Mouse (Mus musculus): Measurements from ENCODE around the gene Smbd1. TPM values are rescaled to one million over a fixed set of nuclear protein-coding genes. Genes with fewer than 3 reads are reported as not detected.
A peak's percentile ranks its signal among the peaks of the same experiment; 100 is the strongest.

Gene Smbd1
- polyA plus RNA-seq, 1 experiment from 2014 or later: not detected

- 0 out of 2 replicates have a peak overlapping the region, but pooled peaks have one; percentile 24 for H3K4me2 ChIP-seq
- no peak for ATAC-seq (ENCODE audit: insufficient number of reproducible peaks, insufficient read depth, low FRiP score, low TSS enrichment, low read depth)
Measured at GRCm38 (mm10) chr16:32812888-32813361, 2.6 kb upstream of the Smbd1 start.

GRCm38 (mm10) chr16:32807408-32808185, 2.7 kb downstream of the Smbd1 start:
- H3K27ac ChIP-seq: no peak overlapping the region
- no peaks in the 10 kb centered on the region for H3K9me3 ChIP-seq
- ATAC-seq (ENCODE audit: insufficient number of reproducible peaks, insufficient read depth, low FRiP score, low TSS enrichment, low read depth): no peak
- 55% methylated on average over 8 of the region's 8 CpGs for WGBS
- peaks cover 32% of the 10 kb centered on the region for H3K4me1 ChIP-seq (replicated peaks)
- no peaks in the 10 kb centered on the region for H3K36me3 ChIP-seq
- no peaks in the 10 kb centered on the region for H3K27me3 ChIP-seq
- H3K4me2 ChIP-seq: no peak overlapping the region
- no peak overlapping the region for H3K4me3 ChIP-seq (replicated peaks)
- H3K9ac ChIP-seq (replicated peaks): no peak overlapping the region

More at GRCm38 (mm10) chr16:32812888-32813361, 2.6 kb upstream of the Smbd1 start:
- Histone ChIP-seq H3K4me1 (replicated peaks) (peaks cover 20% of the 10 kb centered on the region), H3K9me3 (no peaks in the 10 kb centered on the region), H3K27me3 (no peaks in the 10 kb centered on the region), H3K27ac (no peak overlapping the region), H3K36me3 (no peaks in the 10 kb centered on the region), H3K9ac (replicated peaks) (no peak overlapping the region), H3K4me3 (replicated peaks) (no peak overlapping the region)
- 2% methylated on average over 9 of the region's 9 CpGs for WGBS

GRCm38 (mm10) chr16:32805151-32805550, 5.1 kb downstream of the Smbd1 start:
- Histone ChIP-seq H3K4me3 (replicated peaks) (no peak overlapping the region), H3K9me3 (no peaks in the 10 kb centered on the region), H3K4me2 (no peak overlapping the region), H3K27ac (no peak overlapping the region), H3K4me1 (replicated peaks) (peaks cover 32% of the 10 kb centered on the region), H3K9ac (replicated peaks) (no peak overlapping the region), H3K27me3 (no peaks in the 10 kb centered on the region), H3K36me3 (no peaks in the 10 kb centered on the region)
- WGBS: 81% methylated on average over 7 of the region's 7 CpGs
- no peak for ATAC-seq (ENCODE audit: insufficient number of reproducible peaks, insufficient read depth, low FRiP score, low TSS enrichment, low read depth)

GRCm38 (mm10) chr16:32803901-32804300, 6.4 kb downstream of the Smbd1 start:
- H3K9ac ChIP-seq (replicated peaks): no peak overlapping the region
- 29% methylated on average over 5 of the region's 5 CpGs for WGBS

GRCm38 (mm10) chr16:32803252-32803853, 6.9 kb downstream of the Smbd1 start:
- Histone ChIP-seq H3K27me3 (no peaks in the 10 kb centered on the region), H3K27ac (peak overlapping the region; percentile 42), H3K36me3 (no peaks in the 10 kb centered on the region), H3K4me1 (replicated peaks) (peaks cover 34% of the 10 kb centered on the region), H3K9me3 (no peaks in the 10 kb centered on the region), H3K4me2 (no peak overlapping the region), H3K4me3 (replicated peaks) (no peak overlapping the region), H3K9ac (replicated peaks) (no peak overlapping the region)
- 66% methylated on average over 6 of the region's 6 CpGs for WGBS
- ATAC-seq (ENCODE audit: insufficient number of reproducible peaks, insufficient read depth, low FRiP score, low TSS enrichment, low read depth): peak; percentile 67

More at GRCm38 (mm10) chr16:32803901-32804300, 6.4 kb downstream of the Smbd1 start:
- H3K9me3 ChIP-seq: no peaks in the 10 kb centered on the region
- no peak overlapping the region for H3K27ac ChIP-seq
- ATAC-seq (ENCODE audit: insufficient number of reproducible peaks, insufficient read depth, low FRiP score, low TSS enrichment, low read depth): no peak
- no peak overlapping the region for H3K4me2 ChIP-seq
- no peak overlapping the region for H3K4me3 ChIP-seq (replicated peaks)
- no peaks in the 10 kb centered on the region for H3K27me3 ChIP-seq
- H3K36me3 ChIP-seq: no peaks in the 10 kb centered on the region
- peaks cover 32% of the 10 kb centered on the region for H3K4me1 ChIP-seq (replicated peaks)

GRCm38 (mm10) chr16:32797426-32797689, 12.9 kb downstream of the Smbd1 start, which contains the start of gene Muc20:
Muc20 (minus strand) TSS chr16:32797435.
- H3K27ac ChIP-seq: no peak within 1 kb of the TSS
- H3K4me2 ChIP-seq: no peak within 1 kb of the TSS
- H3K4me1 ChIP-seq (replicated peaks): 0 out of 2 replicates have a peak, but pooled peaks cover 2% of the 10 kb centered on the region
- H3K36me3 ChIP-seq: no peaks in the 10 kb centered on the region
- no peak for ATAC-seq (ENCODE audit: insufficient number of reproducible peaks, insufficient read depth, low FRiP score, low TSS enrichment, low read depth)
- WGBS: 83% methylated on average over 3 of the region's 3 CpGs
- H3K4me3 ChIP-seq (replicated peaks): no peak within 1 kb of the TSS
- no peak within 1 kb of the TSS for H3K9ac ChIP-seq (replicated peaks)
- no peaks in the 10 kb centered on the region for H3K27me3 ChIP-seq
- no peaks in the 10 kb centered on the region for H3K9me3 ChIP-seq

GRCm38 (mm10) chr16:32796676-32797425, 13.4 kb downstream of the Smbd1 start:
- Histone ChIP-seq H3K27ac (no peak overlapping the region), H3K4me2 (no peak overlapping the region), H3K9me3 (no peaks in the 10 kb centered on the region), H3K4me3 (replicated peaks) (no peak overlapping the region), H3K9ac (replicated peaks) (no peak overlapping the region), H3K4me1 (replicated peaks) (0 out of 2 replicates have a peak, but pooled peaks cover 2% of the 10 kb centered on the region), H3K36me3 (no peaks in the 10 kb centered on the region), H3K27me3 (no peaks in the 10 kb centered on the region)
- WGBS: 65% methylated on average over 14 of the region's 14 CpGs
- no peak for ATAC-seq (ENCODE audit: insufficient number of reproducible peaks, insufficient read depth, low FRiP score, low TSS enrichment, low read depth)

- no peak overlapping the region for H3K4me2 ChIP-seq
- no peak overlapping the region for H3K27ac ChIP-seq
- no peak for ATAC-seq (ENCODE audit: insufficient number of reproducible peaks, insufficient read depth, low FRiP score, low TSS enrichment, low read depth)
- no peak overlapping the region for H3K9ac ChIP-seq (replicated peaks)
- no peaks in the 10 kb centered on the region for H3K36me3 ChIP-seq
- H3K4me1 ChIP-seq (replicated peaks): 0 out of 2 replicates have a peak, but pooled peaks cover 2% of the 10 kb centered on the region
- no peaks in the 10 kb centered on the region for H3K27me3 ChIP-seq
- no peak overlapping the region for H3K4me3 ChIP-seq (replicated peaks)
- WGBS: 68% methylated on average over 1 of the region's 1 CpGs
- no peaks in the 10 kb centered on the region for H3K9me3 ChIP-seq
Measured at GRCm38 (mm10) chr16:32795177-32795576, 15.1 kb downstream of the Smbd1 start.

- WGBS: 89% methylated on average over 5 of the region's 5 CpGs
- Histone ChIP-seq H3K36me3 (no peaks in the 10 kb centered on the region), H3K4me1 (replicated peaks) (no peaks in the 10 kb centered on the region), H3K27me3 (no peaks in the 10 kb centered on the region), H3K27ac (no peak overlapping the region), H3K9me3 (no peaks in the 10 kb centered on the region), H3K4me3 (replicated peaks) (no peak overlapping the region), H3K9ac (replicated peaks) (no peak overlapping the region), H3K4me2 (no peak overlapping the region)
- no peak for ATAC-seq (ENCODE audit: insufficient number of reproducible peaks, insufficient read depth, low FRiP score, low TSS enrichment, low read depth)
Measured at GRCm38 (mm10) chr16:32790056-32790455, 20.2 kb downstream of the Smbd1 start.

GRCm38 (mm10) chr16:32784840-32785239, 25.4 kb downstream of the Smbd1 start:
- ATAC-seq (ENCODE audit: insufficient number of reproducible peaks, insufficient read depth, low FRiP score, low TSS enrichment, low read depth): no peak
- no peak overlapping the region for H3K4me2 ChIP-seq
- WGBS: 84% methylated on average over 13 of the region's 13 CpGs

More at GRCm38 (mm10) chr16:32784840-32785239, 25.4 kb downstream of the Smbd1 start:
- H3K9me3 ChIP-seq: no peaks in the 10 kb centered on the region
- no peak overlapping the region for H3K9ac ChIP-seq (replicated peaks)
- H3K36me3 ChIP-seq: no peaks in the 10 kb centered on the region
- H3K4me3 ChIP-seq (replicated peaks): no peak overlapping the region
- H3K27ac ChIP-seq: no peak overlapping the region
- H3K27me3 ChIP-seq: no peaks in the 10 kb centered on the region
- 0 out of 2 replicates have a peak, but pooled peaks cover 4% of the 10 kb centered on the region for H3K4me1 ChIP-seq (replicated peaks)
